Mouse (Mus musculus) midbrain, embryonic 15.5 days (tissue): ENCODE results near the gene Serinc3. TPM values are rescaled to one million over a fixed set of nuclear protein-coding genes. Genes with fewer than 3 reads are reported as not detected.
"Not testable (repeated sequence)": the region's sequence is repeated elsewhere in the genome, so short reads cannot be mapped to it uniquely, and the experiment has no call there.

Experiments used
- ATAC-seq: fragments of 200-750 bp; cut with Nextera tagmentation; replicated peaks from 2 replicates; pipeline ENCODE4 v1.8.0; 2017; ENCODE audit warnings: moderate TSS enrichment
- H3K27ac ChIP-seq: fragments of 300-500 bp; sonication (generic); 2 replicates; pipeline ENCODE4 v1.5.1; 2015; ENCODE audit warnings: mild to moderate bottlenecking, inconsistent platforms
- H3K27me3 ChIP-seq: fragments of 300-500 bp; sonication (generic); replicated peaks from 2 replicates; pipeline ENCODE4 v1.6.1; 2015; ENCODE audit warnings: inconsistent platforms
- H3K36me3 ChIP-seq: fragments of 300-500 bp; sonication (generic); replicated peaks from 2 replicates; pipeline ENCODE4 v1.6.1; 2015; ENCODE audit warnings: inconsistent platforms
- H3K4me1 ChIP-seq: fragments of 300-500 bp; sonication (generic); 2 replicates; pipeline ENCODE4 v1.6.1; 2015; ENCODE audit warnings: inconsistent platforms
- H3K4me2 ChIP-seq: fragments of 300-500 bp; sonication (generic); 2 replicates; pipeline ENCODE4 v1.6.1; 2015; ENCODE audit warnings: inconsistent platforms, mild to moderate bottlenecking, moderate library complexity
- H3K4me3 ChIP-seq: fragments of 300-500 bp; sonication (generic); 2 replicates; pipeline ENCODE4 v1.5.1; 2015; ENCODE audit warnings: mild to moderate bottlenecking, inconsistent platforms
- H3K9ac ChIP-seq: fragments of 300-500 bp; sonication (generic); 2 replicates; pipeline ENCODE4 v1.6.1; 2015; ENCODE audit warnings: mild to moderate bottlenecking, inconsistent platforms
- H3K9me3 ChIP-seq: fragments of 300-500 bp; sonication (generic); 2 replicates; pipeline ENCODE4 v1.6.1; 2016; ENCODE audit warnings: inconsistent platforms
- WGBS: fragments of 180-500 bp; shearing (Covaris S2); methylation state at CpG from one replicate; pipeline ENCODE4 v1.1.7; 2015; ENCODE audit warnings: mixed read lengths; 5-methylcytosine and 5-hydroxymethylcytosine counted together
- polyA plus RNA-seq: library from polyadenylated mRNA; unstranded; fragments of >200 nt; fragmentation: Nextera tagmentation; extraction: Ambion mirVana; gene quantifications from 2 replicates; pipeline ENCODE4 v1.2.1, GENCODE M21; 2015

The Serinc3 gene
- polyA plus RNA-seq, 1 experiment from 2014 or later = 33.0 TPM

DNA sequence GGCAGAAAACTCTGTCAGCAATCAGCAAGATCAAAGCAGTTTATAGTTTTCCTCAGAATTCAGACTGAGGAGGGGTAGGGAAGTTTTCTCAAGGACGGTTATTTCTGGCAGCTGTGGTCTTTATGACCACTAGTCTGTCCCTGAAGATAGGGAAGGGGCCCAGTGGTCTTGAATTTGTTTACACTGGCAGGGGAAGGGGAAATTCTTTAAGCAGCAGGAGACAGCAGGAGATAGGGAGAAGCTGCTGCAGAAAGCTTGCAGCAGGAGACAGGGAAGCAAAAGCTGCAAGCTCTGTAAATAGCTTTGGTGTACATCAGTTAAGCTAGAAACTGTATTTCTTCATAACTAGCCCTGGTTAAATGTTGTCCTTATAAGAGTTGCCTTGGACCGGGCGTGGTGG lies 3.2 kb downstream of the Serinc3 start:
- Histone ChIP-seq H3K27ac (no peak overlapping the region), H3K4me1 (peaks cover 26% of the 10 kb centered on the region), H3K9me3 (no peaks in the 10 kb centered on the region), H3K9ac (no peak overlapping the region), H3K4me2 (no peak overlapping the region), H3K36me3 (0 out of 2 replicates have a peak, but pooled peaks cover under 1% of the 10 kb centered on the region), H3K4me3 (no peak overlapping the region), H3K27me3 (no peaks in the 10 kb centered on the region)
- ATAC-seq = no peak
- WGBS = 90% methylated on average over 3 of the region's 3 CpGs

DNA sequence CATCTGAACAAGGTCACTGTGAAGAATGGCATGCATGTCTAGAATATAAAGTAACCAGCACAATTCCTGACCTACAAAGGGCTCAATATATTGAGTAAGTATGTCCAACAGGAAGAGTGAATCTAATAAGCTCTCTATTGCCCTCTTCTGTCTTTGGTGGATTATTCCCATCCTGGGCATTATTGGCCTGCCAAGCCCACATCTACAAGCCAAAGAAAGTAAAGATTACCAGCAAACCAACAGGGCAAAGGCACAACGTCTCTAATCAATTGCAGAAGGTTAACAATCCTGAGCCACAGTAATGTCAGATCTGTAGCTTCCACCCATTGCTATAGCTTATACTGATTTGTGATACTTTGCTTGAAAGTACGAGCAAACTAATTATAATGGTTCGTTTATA lies 4.4 kb downstream of the Serinc3 start:
- WGBS = 85% methylated on average over 3 of the region's 3 CpGs
- no peak overlapping the region for H3K4me2 ChIP-seq
- 0 out of 2 replicates have a peak, but pooled peaks cover 3% of the 10 kb centered on the region for H3K36me3 ChIP-seq
- H3K27me3 ChIP-seq = no peaks in the 10 kb centered on the region
- no peak for ATAC-seq
- H3K9me3 ChIP-seq = no peaks in the 10 kb centered on the region
- peaks cover 26% of the 10 kb centered on the region for H3K4me1 ChIP-seq
- H3K27ac ChIP-seq = no peak overlapping the region
- H3K4me3 ChIP-seq = no peak overlapping the region
- H3K9ac ChIP-seq = no peak overlapping the region

DNA sequence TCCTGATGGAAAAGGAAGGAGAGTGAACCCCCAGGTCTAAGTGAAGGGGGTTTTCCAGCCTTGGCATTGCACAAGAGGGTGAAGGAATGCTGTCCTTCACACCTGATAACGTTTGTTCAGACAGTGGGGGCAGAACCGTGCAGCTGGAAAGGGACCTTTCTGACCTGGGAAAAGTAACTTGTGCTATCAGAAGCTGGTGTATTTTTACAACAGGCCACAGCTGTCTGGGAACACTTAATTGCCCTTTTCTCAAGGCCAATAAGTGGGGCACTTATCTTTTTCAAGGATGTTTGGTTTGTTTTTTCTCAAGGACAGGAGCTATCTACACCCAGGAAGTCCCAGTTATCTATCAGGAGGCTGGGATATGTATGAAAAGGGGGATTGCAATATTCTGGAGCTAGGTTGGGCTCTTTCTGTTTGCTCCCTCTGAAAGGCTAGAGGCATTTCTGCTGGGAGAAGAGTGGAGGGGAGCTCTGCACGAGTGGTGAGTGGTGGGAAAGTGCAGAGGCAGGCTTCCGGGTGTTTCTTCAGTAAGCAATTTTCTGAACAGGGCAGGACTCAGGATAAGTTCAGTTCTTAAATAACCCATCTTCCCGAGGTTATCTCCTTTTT lies 7.2 kb downstream of the Serinc3 start:
- peaks cover 12% of the 10 kb centered on the region for H3K4me1 ChIP-seq
- H3K9me3 ChIP-seq = no peaks in the 10 kb centered on the region
- H3K27me3 ChIP-seq = no peaks in the 10 kb centered on the region
- H3K36me3 ChIP-seq = peaks cover 7% of the 10 kb centered on the region; the same call in 1 of the 2 replicates
- WGBS = 75% methylated on average over 5 of the region's 5 CpGs
- H3K9ac ChIP-seq = no peak overlapping the region
- H3K27ac ChIP-seq = no peak overlapping the region
- no peak for ATAC-seq
- no peak overlapping the region for H3K4me3 ChIP-seq
- H3K4me2 ChIP-seq = no peak overlapping the region

DNA sequence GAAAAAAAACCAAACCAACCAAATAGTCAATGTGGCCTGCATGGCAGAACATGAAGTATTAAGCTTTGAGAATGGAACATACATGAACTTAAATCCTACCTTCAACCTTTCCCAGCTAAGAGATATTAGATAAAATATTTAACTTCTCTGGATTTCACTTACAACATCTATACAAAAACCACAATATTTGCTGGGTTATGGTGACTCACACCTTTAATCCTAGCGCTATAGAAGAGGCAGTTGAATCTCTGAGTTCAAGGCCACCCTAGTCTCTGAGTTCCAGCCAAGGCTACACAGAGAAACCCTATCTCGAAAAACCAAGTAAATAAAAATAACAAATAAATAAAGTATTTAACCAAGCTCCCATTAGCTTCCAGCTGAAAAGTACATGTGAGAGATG lies 8.9 kb downstream of the Serinc3 start:
- no peaks in the 10 kb centered on the region for H3K9me3 ChIP-seq
- H3K9ac ChIP-seq = no peak overlapping the region
- H3K4me3 ChIP-seq = no peak overlapping the region
- 93% methylated on average over 2 of the region's 2 CpGs for WGBS
- no peaks in the 10 kb centered on the region for H3K27me3 ChIP-seq
- 0 out of 2 replicates have a peak, but pooled peaks cover 6% of the 10 kb centered on the region for H3K4me1 ChIP-seq
- H3K27ac ChIP-seq = no peak overlapping the region
- H3K36me3 ChIP-seq = peaks cover 16% of the 10 kb centered on the region; the same call in 1 of the 2 replicates
- ATAC-seq = no peak
- H3K4me2 ChIP-seq = no peak overlapping the region

DNA sequence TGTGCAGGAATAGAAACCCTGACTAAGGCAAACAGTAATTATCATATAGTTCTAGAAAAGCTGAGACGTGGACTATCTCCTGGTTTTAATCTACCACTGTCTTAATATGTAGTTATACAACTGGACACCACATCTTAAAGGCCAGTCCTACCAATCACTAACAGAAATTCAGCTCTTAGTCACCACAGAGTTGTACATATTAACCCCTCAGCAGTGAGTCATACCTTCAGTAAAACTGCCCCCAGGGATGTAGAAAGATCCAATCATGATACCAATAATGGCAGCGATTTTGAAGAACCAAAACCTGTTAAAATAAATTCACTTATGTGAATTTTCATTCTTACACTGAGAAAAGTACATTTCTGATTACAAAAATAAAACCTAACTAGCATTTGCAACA lies 10.7 kb downstream of the Serinc3 start:
- WGBS = 92% methylated on average over 2 of the region's 2 CpGs
- H3K27ac ChIP-seq = no peak overlapping the region
- ATAC-seq = no peak
- no peak overlapping the region for H3K4me3 ChIP-seq
- H3K36me3 ChIP-seq = peaks cover 30% of the 10 kb centered on the region
- H3K4me1 ChIP-seq = 0 out of 2 replicates have a peak, but pooled peaks cover 4% of the 10 kb centered on the region
- no peaks in the 10 kb centered on the region for H3K27me3 ChIP-seq
- no peak overlapping the region for H3K4me2 ChIP-seq
- no peaks in the 10 kb centered on the region for H3K9me3 ChIP-seq
- no peak overlapping the region for H3K9ac ChIP-seq

DNA sequence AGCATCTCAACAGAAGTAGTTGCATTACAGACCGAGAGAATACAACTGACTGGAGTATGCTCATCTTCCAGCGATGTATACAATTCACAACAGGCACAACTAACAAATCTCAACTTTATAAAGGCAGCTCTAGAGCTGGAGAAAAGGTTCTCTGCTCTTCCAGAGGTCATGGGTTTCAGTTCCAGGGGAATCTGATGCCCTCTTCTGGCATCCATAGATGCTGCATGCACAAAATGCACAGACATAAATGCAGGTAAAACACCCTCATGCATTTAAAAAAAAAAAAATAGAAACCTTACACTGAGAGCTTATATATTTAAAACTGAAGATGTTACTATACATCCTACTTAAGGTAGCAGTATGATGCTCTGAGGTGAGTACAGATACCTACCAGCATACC lies 13.2 kb downstream of the Serinc3 start:
- Histone ChIP-seq H3K4me1 (no peaks in the 10 kb centered on the region), H3K4me2 (no peak overlapping the region), H3K27me3 (no peaks in the 10 kb centered on the region), H3K27ac (no peak overlapping the region), H3K4me3 (no peak overlapping the region), H3K9ac (no peak overlapping the region), H3K36me3 (peaks cover 50% of the 10 kb centered on the region), H3K9me3 (no peaks in the 10 kb centered on the region)
- WGBS = 100% methylated on average over 2 of the region's 2 CpGs
- no peak for ATAC-seq

DNA sequence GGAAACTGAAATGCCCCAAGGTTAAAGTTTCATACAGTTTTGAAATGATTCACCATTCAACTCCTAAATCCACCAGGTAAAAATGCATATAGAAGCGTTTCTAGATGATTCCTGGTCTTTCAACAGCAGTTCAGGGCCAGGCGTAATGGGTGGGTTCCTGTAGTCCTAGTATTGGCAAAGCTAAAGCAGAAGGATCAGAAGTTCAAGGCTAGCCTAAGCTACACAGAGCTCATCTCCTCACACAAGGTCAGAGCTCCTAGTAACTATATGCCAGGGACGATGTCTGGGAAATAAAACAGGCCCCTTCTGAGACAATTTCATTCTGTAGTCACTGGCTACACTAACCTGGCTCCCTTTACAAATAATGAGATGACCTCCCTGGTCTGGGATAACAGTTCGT lies 13.7 kb downstream of the Serinc3 start:
- ATAC-seq = no peak

DNA sequence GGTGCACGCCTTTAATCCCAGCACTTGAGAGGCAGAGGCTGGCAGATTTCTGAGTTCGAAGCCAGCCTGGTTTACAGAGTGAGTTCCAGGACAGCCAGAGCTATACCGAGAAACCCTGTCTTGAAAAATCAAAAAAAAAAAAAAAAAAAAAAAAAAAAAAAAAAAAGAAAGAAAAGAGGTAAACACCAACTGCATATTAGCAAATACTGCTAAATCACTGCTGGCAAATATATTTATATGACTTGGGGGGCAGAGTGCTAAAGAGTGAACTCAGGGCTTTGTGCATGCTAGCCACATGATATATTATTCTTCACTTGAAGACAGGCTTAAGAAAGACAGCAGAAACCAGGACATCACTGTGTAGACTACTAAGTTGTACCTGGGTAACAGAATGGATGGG lies 23.5 kb downstream of the Serinc3 start:
- not testable (repeated sequence) for ATAC-seq, H3K4me3 ChIP-seq, H3K27ac ChIP-seq, H3K4me1 ChIP-seq, H3K4me2 ChIP-seq, H3K27me3 ChIP-seq, H3K9ac ChIP-seq, H3K9me3 ChIP-seq
- 95% methylated on average over 3 of the region's 3 CpGs for WGBS
- peaks cover 41% of the 10 kb centered on the region; the same call in 1 of the 2 replicates for H3K36me3 ChIP-seq

More for the DNA sequence above, 13.7 kb downstream of the Serinc3 start:
- Histone ChIP-seq H3K9ac (no peak overlapping the region), H3K4me2 (no peak overlapping the region), H3K4me1 (no peaks in the 10 kb centered on the region), H3K27me3 (no peaks in the 10 kb centered on the region), H3K27ac (no peak overlapping the region), H3K9me3 (no peaks in the 10 kb centered on the region), H3K4me3 (no peak overlapping the region), H3K36me3 (peaks cover 53% of the 10 kb centered on the region)
- WGBS = 96% methylated on average over 4 of the region's 4 CpGs

DNA sequence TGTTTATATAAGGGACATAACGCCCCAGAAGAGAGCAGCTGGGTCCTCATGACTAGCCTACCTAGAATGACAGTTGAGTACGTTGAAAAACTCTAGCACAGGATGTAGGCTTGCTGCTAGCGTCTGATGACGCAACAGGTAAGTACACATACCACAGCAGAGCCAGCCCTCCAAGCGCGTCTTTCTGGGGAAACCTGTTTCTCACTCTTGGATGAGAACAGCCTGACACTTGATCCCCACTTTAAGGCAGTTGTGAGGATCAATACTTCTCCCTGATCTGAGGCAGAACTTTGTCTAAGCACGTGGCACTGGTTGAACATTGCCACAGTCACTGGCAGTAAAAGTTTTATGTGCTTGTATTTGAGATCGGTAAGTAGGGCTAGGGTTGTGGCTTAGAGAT lies 24.5 kb downstream of the Serinc3 start:
- Histone ChIP-seq H3K4me1 (no peaks in the 10 kb centered on the region), H3K4me2 (no peak overlapping the region), H3K36me3 (peaks cover 38% of the 10 kb centered on the region; the same call in 1 of the 2 replicates), H3K9ac (no peak overlapping the region), H3K27me3 (no peaks in the 10 kb centered on the region), H3K27ac (no peak overlapping the region), H3K4me3 (no peak overlapping the region), H3K9me3 (no peaks in the 10 kb centered on the region)
- 86% methylated on average over 8 of the region's 8 CpGs for WGBS
- ATAC-seq = no peak

DNA sequence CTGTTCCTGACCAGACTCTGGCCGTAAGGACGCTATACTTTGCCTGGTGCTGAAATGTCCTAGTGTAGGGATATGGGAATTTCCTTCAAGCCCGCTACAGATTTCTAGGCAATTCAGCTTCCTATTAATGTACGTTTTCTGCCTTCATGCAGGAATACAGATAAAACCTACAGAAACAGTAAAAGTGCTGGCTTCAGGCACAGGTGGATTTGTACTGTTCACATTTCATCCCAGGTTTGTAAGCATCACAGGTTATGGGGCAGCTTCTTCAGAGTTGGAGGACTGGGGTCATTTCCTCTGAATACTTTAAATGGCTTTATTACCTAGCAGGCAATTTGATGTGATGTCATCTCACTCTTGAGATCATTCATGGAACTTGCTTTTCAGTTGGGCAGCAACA lies 27.1 kb downstream of the Serinc3 start:
- 94% methylated on average over 4 of the region's 4 CpGs for WGBS
- no peak overlapping the region for H3K27ac ChIP-seq
- H3K4me1 ChIP-seq = no peaks in the 10 kb centered on the region
- no peak for ATAC-seq
- no peak overlapping the region for H3K4me2 ChIP-seq
- H3K4me3 ChIP-seq = no peak overlapping the region
- H3K27me3 ChIP-seq = no peaks in the 10 kb centered on the region
- no peak overlapping the region for H3K9ac ChIP-seq
- peaks cover 42% of the 10 kb centered on the region for H3K36me3 ChIP-seq
- no peaks in the 10 kb centered on the region for H3K9me3 ChIP-seq

DNA sequence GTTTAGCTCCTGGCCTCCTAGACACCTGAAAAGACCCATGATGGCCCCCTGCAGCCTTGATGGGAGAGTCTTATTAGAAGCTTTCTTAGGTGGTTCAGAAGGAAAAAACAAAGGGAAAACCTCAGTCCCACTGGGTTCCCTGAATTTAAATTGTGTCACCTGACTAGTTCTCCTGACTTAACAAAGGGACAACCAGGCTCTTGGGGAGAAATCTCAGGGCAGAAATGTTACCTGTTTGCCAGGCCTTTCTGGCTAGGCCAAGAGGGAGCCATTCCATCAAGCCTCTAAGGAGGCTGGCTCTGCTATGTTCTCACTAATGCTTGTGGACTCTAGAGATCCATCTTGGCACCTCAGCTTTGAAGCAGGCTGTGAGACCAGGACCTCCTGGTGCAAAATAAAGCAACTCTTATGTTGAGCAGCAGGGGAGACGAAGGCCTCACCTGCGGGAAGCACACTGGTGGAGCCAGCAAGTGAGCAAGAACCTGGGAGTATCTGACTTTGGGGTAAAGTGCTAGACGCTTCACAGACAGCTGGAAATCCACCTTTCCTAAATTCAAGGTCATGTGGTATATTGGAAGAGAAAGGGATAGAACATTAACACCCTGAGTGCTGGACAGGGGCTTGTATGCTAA lies 27.6 kb downstream of the Serinc3 start:
- Histone ChIP-seq H3K4me2 (no peak overlapping the region), H3K27ac (no peak overlapping the region), H3K27me3 (no peaks in the 10 kb centered on the region), H3K9ac (no peak overlapping the region), H3K4me3 (no peak overlapping the region), H3K4me1 (no peaks in the 10 kb centered on the region), H3K9me3 (no peaks in the 10 kb centered on the region), H3K36me3 (peaks cover 42% of the 10 kb centered on the region)
- WGBS = 90% methylated on average over 3 of the region's 3 CpGs
- no peak for ATAC-seq

DNA sequence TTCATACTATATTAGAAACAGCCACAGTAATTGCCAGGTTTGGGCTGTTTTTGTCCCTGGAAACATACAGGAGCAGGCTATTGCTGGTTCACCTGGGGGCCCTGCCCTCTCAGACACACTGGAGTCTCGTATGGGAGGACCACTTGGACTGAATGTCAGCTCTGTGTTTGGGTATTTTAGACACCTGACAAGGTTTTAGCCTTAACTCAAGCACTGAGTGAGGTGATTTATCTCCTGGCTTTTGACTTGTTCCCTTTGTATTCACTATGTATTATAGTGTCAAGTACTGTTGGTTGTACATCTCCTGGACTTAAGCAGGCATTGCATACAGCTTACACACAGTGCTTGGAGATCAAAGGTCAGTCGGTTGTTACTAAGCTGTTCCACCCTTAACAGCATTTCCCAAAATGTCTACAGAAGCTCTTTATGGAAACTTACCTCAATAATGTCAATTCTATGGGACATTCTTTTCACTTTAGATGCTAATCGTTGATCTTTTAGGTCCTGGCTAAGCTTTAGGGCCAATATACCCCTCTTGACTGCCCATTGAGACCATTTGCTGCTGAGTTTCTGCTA lies 28.2 kb downstream of the Serinc3 start:
- ATAC-seq = no peak

More for the DNA sequence above, 28.2 kb downstream of the Serinc3 start:
- no peak overlapping the region for H3K4me2 ChIP-seq
- no peak overlapping the region for H3K9ac ChIP-seq
- H3K9me3 ChIP-seq = no peaks in the 10 kb centered on the region
- no peak overlapping the region for H3K27ac ChIP-seq
- 78% methylated on average over 3 of the region's 3 CpGs for WGBS
- H3K27me3 ChIP-seq = no peaks in the 10 kb centered on the region
- H3K4me3 ChIP-seq = no peak overlapping the region
- H3K36me3 ChIP-seq = peaks cover 41% of the 10 kb centered on the region
- H3K4me1 ChIP-seq = no peaks in the 10 kb centered on the region
